Mouse (Mus musculus) ES-E14 (cell line): ENCODE measurements around the gene Spata13.

Experiments
- CHD2 ChIP-seq: IDR thresholded peaks from 2 replicates; pipeline ENCODE4 v1.6.1; 2014; ENCODE audit warnings: mild to moderate bottlenecking, low read depth, low read length, inconsistent platforms
- HCFC1 ChIP-seq: IDR thresholded peaks from 2 replicates; pipeline ENCODE4 v1.6.1; 2012; ENCODE audit warnings: low read length, inconsistent platforms, borderline replicate concordance; ENCODE audit not compliant: insufficient read depth
- ZNF384 ChIP-seq: IDR thresholded peaks from 2 replicates; pipeline ENCODE4 v1.6.1; 2012; ENCODE audit warnings: low read depth, low read length, inconsistent platforms

- TF ChIP-seq ZNF384 = no peak
- no peak for TF ChIP-seq CHD2
- TF ChIP-seq HCFC1 = no peak
Measured at GRCm38 (mm10) chr14:60704961-60705360, 71.2 kb downstream of the Spata13 start.
